Mouse (Mus musculus): ENCODE results near the gene Xpnpep2.

GRCm38 (mm10) chrX:48094658-48095057, 13.9 kb upstream of the Xpnpep2 start:
- TF ChIP-seq POLR2A (IDR thresholded peaks at IDR 0.05; ENCODE audit: extremely low read depth, insufficient read depth, low read length) (no peak), CTCF (IDR thresholded peaks at IDR 0.05; ENCODE audit: low read depth, low read length) (peak; percentile 76)

Measured in liver, adult 2 months (tissue).